Mouse (Mus musculus) heart, embryonic 14.5 days (tissue): ENCODE results near the gene Ccdc191. TPM values are rescaled to one million over a fixed set of nuclear protein-coding genes. Genes with fewer than 3 reads are reported as not detected.

Experiments used
- ATAC-seq: fragments of 200-750 bp; cut with Nextera tagmentation; 2 replicates; pipeline ENCODE4 v1.8.0; 2017; ENCODE audit warnings: low read depth, moderate TSS enrichment; ENCODE audit not compliant: insufficient number of reproducible peaks, insufficient read depth, low FRiP score
- H3K27ac ChIP-seq, 2 experiments: fragments of 200-500 bp in 1 of 2; fragments of 300-500 bp in 1 of 2; sonication (generic) in 1 of 2; replicated peaks in 1 of 2; 2 replicates each; pipeline ENCODE4 v1.5.1; 2012 to 2014; ENCODE audit warnings: low read depth in 2 of 2, low read length in 2 of 2, control low read depth in 1 of 2, mild to moderate bottlenecking in 1 of 2, mixed read lengths in 1 of 2; ENCODE audit not compliant: control insufficient read depth in 1 of 2, insufficient read depth in 1 of 2
- H3K27me3 ChIP-seq: fragments of 300-500 bp; sonication (generic); 2 replicates; pipeline ENCODE4 v1.6.1; 2014; ENCODE audit warnings: mild to moderate bottlenecking, low read length, control low read depth; ENCODE audit not compliant: control insufficient read depth, insufficient read depth
- H3K36me3 ChIP-seq: fragments of 300-500 bp; sonication (generic); 2 replicates; pipeline ENCODE4 v1.6.1; 2014; ENCODE audit warnings: mild to moderate bottlenecking, control low read depth, low read length, mixed read lengths; ENCODE audit not compliant: control insufficient read depth, insufficient read depth
- H3K4me1 ChIP-seq, 2 experiments: fragments of 200-500 bp in 1 of 2; fragments of 300-500 bp in 1 of 2; sonication (generic) in 1 of 2; 2 replicates each; pipeline ENCODE4 v1.6.1; 2012 to 2014; ENCODE audit warnings: low read length in 2 of 2, control low read depth in 1 of 2, mixed read lengths in 1 of 2; ENCODE audit not compliant: control insufficient read depth in 2 of 2, insufficient read depth in 2 of 2
- H3K4me2 ChIP-seq: fragments of 300-500 bp; sonication (generic); 2 replicates; pipeline ENCODE4 v1.6.1; 2014; ENCODE audit warnings: mild to moderate bottlenecking, low read length
- H3K4me3 ChIP-seq, 2 experiments: fragments of 200-500 bp in 1 of 2; fragments of 300-500 bp in 1 of 2; sonication (generic) in 1 of 2; 2 replicates each; pipeline ENCODE4 v1.5.1; 2012 to 2014; ENCODE audit warnings: low read length in 2 of 2, mild to moderate bottlenecking in 2 of 2, control low read depth in 1 of 2, low read depth in 1 of 2, moderate library complexity in 1 of 2; ENCODE audit not compliant: control insufficient read depth in 1 of 2, insufficient read depth in 1 of 2
- H3K9ac ChIP-seq: fragments of 300-500 bp; sonication (generic); 2 replicates; pipeline ENCODE4 v1.6.1; 2014; ENCODE audit warnings: mild to moderate bottlenecking, low read length
- H3K9me3 ChIP-seq: fragments of 300-500 bp; sonication (generic); 2 replicates; pipeline ENCODE4 v1.6.1; 2016; ENCODE audit warnings: low read length, control low read depth; ENCODE audit not compliant: control insufficient read depth
- WGBS: fragments of 180-500 bp; shearing (Covaris S2); extraction: QIAGEN DNeasy Blood & Tissue Kit; methylation state at CpG from one replicate; pipeline ENCODE4 v1.1.7; 2014; 5-methylcytosine and 5-hydroxymethylcytosine counted together
- polyA plus RNA-seq: library from polyadenylated mRNA; unstranded; fragments of >200 nt; fragmentation: Nextera tagmentation; extraction: Ambion mirVana; gene quantifications from 2 replicates; pipeline ENCODE4 v1.2.1, GENCODE M21; 2014

Gene Ccdc191
- polyA plus RNA-seq, 1 experiment from 2014 or later, result 6.9 TPM

- no peaks in the 10 kb centered on the region; a peak in 1 of 4 replicates for H3K4me1 ChIP-seq
- 81% methylated on average over 3 of the region's 3 CpGs for WGBS
These were observed 41.9 kb downstream of the Ccdc191 start for GRCm38 (mm10) chr16:43931502-43931901.

GRCm38 (mm10) chr16:43932319-43932718 lies 42.7 kb downstream of the Ccdc191 start:
- no peaks in the 10 kb centered on the region; a peak in 1 of 4 replicates for H3K4me1 ChIP-seq
- H3K36me3 ChIP-seq, result no peaks in the 10 kb centered on the region
- ATAC-seq, result no peak
- WGBS, result 81% methylated on average over 7 of the region's 7 CpGs
- H3K4me2 ChIP-seq, result no peak overlapping the region
- no peak overlapping the region for H3K9ac ChIP-seq
- H3K27me3 ChIP-seq, result no peaks in the 10 kb centered on the region
- no peaks in the 10 kb centered on the region for H3K9me3 ChIP-seq
- H3K27ac ChIP-seq, result no peak overlapping the region
- H3K4me3 ChIP-seq, result no peak overlapping the region

More at GRCm38 (mm10) chr16:43931502-43931901, 41.9 kb downstream of the Ccdc191 start:
- Histone ChIP-seq H3K9me3 (no peaks in the 10 kb centered on the region), H3K36me3 (no peaks in the 10 kb centered on the region), H3K4me2 (no peak overlapping the region), H3K27me3 (no peaks in the 10 kb centered on the region), H3K9ac (no peak overlapping the region), H3K4me3 (no peak overlapping the region), H3K27ac (no peak overlapping the region)
- ATAC-seq, result no peak

- Histone ChIP-seq H3K27ac (no peak overlapping the region), H3K4me2 (no peak overlapping the region), H3K4me3 (no peak overlapping the region), H3K9ac (no peak overlapping the region), H3K36me3 (no peaks in the 10 kb centered on the region), H3K9me3 (no peaks in the 10 kb centered on the region), H3K4me1 (no peaks in the 10 kb centered on the region; a peak in 1 of 4 replicates), H3K27me3 (no peaks in the 10 kb centered on the region)
- no peak for ATAC-seq
- WGBS, result 74% methylated on average over 6 of the region's 6 CpGs
These were observed 43.4 kb downstream of the Ccdc191 start for GRCm38 (mm10) chr16:43933041-43933440.

- no peaks in the 10 kb centered on the region for H3K36me3 ChIP-seq
These were observed 45.3 kb downstream of the Ccdc191 start for GRCm38 (mm10) chr16:43934856-43935255.

GRCm38 (mm10) chr16:43935367-43935766 lies 45.8 kb downstream of the Ccdc191 start:
- Histone ChIP-seq H3K4me3 (no peak overlapping the region), H3K4me1 (no peaks in the 10 kb centered on the region; a peak in 1 of 4 replicates), H3K9me3 (no peaks in the 10 kb centered on the region), H3K36me3 (no peaks in the 10 kb centered on the region), H3K9ac (no peak overlapping the region), H3K27ac (no peak overlapping the region), H3K27me3 (no peaks in the 10 kb centered on the region), H3K4me2 (no peak overlapping the region)
- no peak for ATAC-seq
- WGBS, result 65% methylated on average over 3 of the region's 3 CpGs

More at GRCm38 (mm10) chr16:43934856-43935255, 45.3 kb downstream of the Ccdc191 start:
- ATAC-seq, result no peak
- WGBS, result 83% methylated on average over 8 of the region's 8 CpGs
- H3K4me2 ChIP-seq, result no peak overlapping the region
- H3K27ac ChIP-seq, result no peak overlapping the region
- no peak overlapping the region for H3K9ac ChIP-seq
- no peaks in the 10 kb centered on the region for H3K9me3 ChIP-seq
- no peaks in the 10 kb centered on the region; a peak in 1 of 4 replicates for H3K4me1 ChIP-seq
- no peaks in the 10 kb centered on the region for H3K27me3 ChIP-seq
- H3K4me3 ChIP-seq, result no peak overlapping the region

GRCm38 (mm10) chr16:43935892-43936291 lies 46.3 kb downstream of the Ccdc191 start:
- Histone ChIP-seq H3K9me3 (no peaks in the 10 kb centered on the region), H3K9ac (no peak overlapping the region), H3K4me2 (no peak overlapping the region), H3K4me3 (no peak overlapping the region), H3K36me3 (no peaks in the 10 kb centered on the region), H3K27ac (no peak overlapping the region), H3K27me3 (no peaks in the 10 kb centered on the region), H3K4me1 (no peaks in the 10 kb centered on the region; a peak in 1 of 4 replicates)
- ATAC-seq, result no peak
- 69% methylated on average over 3 of the region's 3 CpGs for WGBS

- H3K27me3 ChIP-seq, result no peaks in the 10 kb centered on the region
- WGBS, result 91% methylated on average over 4 of the region's 4 CpGs
- H3K27ac ChIP-seq, result no peak overlapping the region
- H3K9ac ChIP-seq, result no peak overlapping the region
- no peak for ATAC-seq
- no peak overlapping the region for H3K4me3 ChIP-seq
- H3K4me2 ChIP-seq, result no peak overlapping the region
- H3K4me1 ChIP-seq, result no peaks in the 10 kb centered on the region
- no peaks in the 10 kb centered on the region for H3K9me3 ChIP-seq
- no peaks in the 10 kb centered on the region for H3K36me3 ChIP-seq
These were observed 51.2 kb downstream of the Ccdc191 start for GRCm38 (mm10) chr16:43940846-43941245.

GRCm38 (mm10) chr16:43945351-43945750 lies 55.8 kb downstream of the Ccdc191 start:
- Histone ChIP-seq H3K4me3 (no peak overlapping the region), H3K9ac (no peak overlapping the region), H3K27me3 (no peaks in the 10 kb centered on the region), H3K27ac (no peak overlapping the region), H3K4me1 (no peaks in the 10 kb centered on the region), H3K36me3 (no peaks in the 10 kb centered on the region), H3K4me2 (no peak overlapping the region), H3K9me3 (no peaks in the 10 kb centered on the region)
- ATAC-seq, result no peak
- 84% methylated on average over 3 of the region's 3 CpGs for WGBS
